Mouse (Mus musculus) Muller cell, postnatal 12 days (primary cell): ENCODE results near the gene 2310061N02Rik.
"Not testable (repeated sequence)": the region's sequence is repeated elsewhere in the genome, so short reads cannot be mapped to it uniquely, and the experiment has no call there.

Source experiments
- DNase-seq: peaks from one replicate; pipeline ENCODE4 v3.0.0-alpha.2; 2015; ENCODE audit errors: inconsistent ontology term

2310061N02Rik gene

GRCm38 (mm10) chr16:88707496-88708012, at the start of gene 2310061N02Rik:
2310061N02Rik (minus strand) TSS chr16:88707962.
- DNase-seq: no peak

GRCm38 (mm10) chr16:88751535-88751934, 43.8 kb upstream of the 2310061N02Rik start, which contains the start of gene Krtap13:
Krtap13 (minus strand) TSS chr16:88751635.
- DNase-seq: not testable (repeated sequence)

GRCm38 (mm10) chr16:88747943-88748342, 40.2 kb upstream of the 2310061N02Rik start:
- no peak for DNase-seq

- DNase-seq: peak; percentile 82
These were observed 37.1 kb upstream of the 2310061N02Rik start for GRCm38 (mm10) chr16:88744750-88745340.

- DNase-seq: no peak
These were observed 27.6 kb upstream of the 2310061N02Rik start for GRCm38 (mm10) chr16:88735391-88735790.

- no peak for DNase-seq
These were observed 21.1 kb upstream of the 2310061N02Rik start, which contains the start of gene Krtap13-1 for GRCm38 (mm10) chr16:88728812-88729275. Krtap13-1 (plus strand) TSS chr16:88728862.

GRCm38 (mm10) chr16:88720031-88720430, 12.3 kb upstream of the 2310061N02Rik start:
- no peak for DNase-seq

GRCm38 (mm10) chr16:88716549-88716948, 8.8 kb upstream of the 2310061N02Rik start:
- no peak for DNase-seq

- no peak for DNase-seq
These were observed 3.5 kb upstream of the 2310061N02Rik start for GRCm38 (mm10) chr16:88711245-88711644.

- DNase-seq: peak; percentile 55
These were observed 3.0 kb upstream of the 2310061N02Rik start for GRCm38 (mm10) chr16:88710757-88711156.

- no peak for DNase-seq
These were observed 6.5 kb downstream of the 2310061N02Rik start for GRCm38 (mm10) chr16:88701072-88701864.

- DNase-seq: no peak
These were observed 11.5 kb downstream of the 2310061N02Rik start for GRCm38 (mm10) chr16:88696256-88696655.

GRCm38 (mm10) chr16:88681282-88681681, 26.5 kb downstream of the 2310061N02Rik start:
- DNase-seq: no peak

- DNase-seq: no peak
These were observed 28.7 kb downstream of the 2310061N02Rik start for GRCm38 (mm10) chr16:88679099-88679498.

- no peak for DNase-seq
These were observed 36.2 kb downstream of the 2310061N02Rik start, which contains the start of gene Krtap27-1 for GRCm38 (mm10) chr16:88671571-88671970. Krtap27-1 (minus strand) TSS chr16:88671671.

- peak; percentile 14 for DNase-seq
These were observed 50.3 kb downstream of the 2310061N02Rik start for GRCm38 (mm10) chr16:88657426-88657825.
